8 mouse cellular contexts compared by ENCODE assay signal in the genomic region with DNA sequence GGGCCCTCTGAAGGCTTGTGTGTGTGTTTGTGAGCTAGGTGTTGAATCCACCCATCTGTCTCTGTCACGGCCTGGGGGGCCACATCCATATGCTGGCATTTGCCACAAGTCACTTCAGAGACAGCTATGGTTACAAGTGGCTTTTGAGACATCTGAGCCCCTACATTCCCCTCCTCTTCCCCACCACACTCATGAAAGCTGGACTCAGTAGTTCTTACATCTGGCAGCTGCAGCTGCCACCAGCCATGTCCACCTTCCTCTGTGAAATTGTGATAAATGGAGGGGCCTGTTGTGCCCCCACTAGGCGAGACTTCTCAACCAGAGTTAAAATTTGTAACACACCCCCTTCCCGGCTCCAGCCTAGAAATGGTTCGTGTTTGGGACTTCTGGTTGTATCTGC. TPM values are rescaled to one million over a fixed set of nuclear protein-coding genes. Genes with fewer than 3 reads are reported as not detected.
DNase-seq lines count a peak whose midpoint lies in the region; ATAC-seq lines count a peak whose summit lies in the region.

No protein-coding gene starts in this region.

- peak overlapping the region; percentile 13; the same call in 1 of the 2 replicates for H3K4me2 ChIP-seq in heart, embryonic 16.5 days (ENCODE audit: low read depth, low read length)
- H3K4me2 ChIP-seq in neural tube, embryonic 11.5 days (ENCODE audit: low read depth), result no peak overlapping the region; the same call in 1 of the 2 replicates

- DNase-seq in heart, adult 9 months (ENCODE audit: low spot score in 2 of 2), result no peak
- no peak for DNase-seq in forebrain, embryonic 10.5 days (ENCODE audit: extremely low spot score, low spot score)
- no peak for DNase-seq in limb, embryonic 10.5 days (ENCODE audit: low spot score)
- DNase-seq in neural tube, embryonic 11.5 days (ENCODE audit: low spot score), result no peak
- DNase-seq in layer of hippocampus, adult 18-20 months (ENCODE audit: low spot score in 2 of 2), result no peak
- DNase-seq in frontal cortex, adult 2 months (ENCODE audit: extremely low spot score in 1 of 2, low spot score in 1 of 2), result no peak

- no peak overlapping the region for H3K4me3 ChIP-seq in heart, embryonic 16.5 days (ENCODE audit: low read length)
- peak overlapping the region; percentile 0; the same call in 1 of the 2 replicates for H3K4me3 ChIP-seq in forebrain, embryonic 10.5 days
- peak overlapping the region; percentile 28 for H3K4me3 ChIP-seq in limb, embryonic 10.5 days
- no peak overlapping the region for H3K4me3 ChIP-seq in neural tube, embryonic 11.5 days (ENCODE audit: low read depth, low read length)

- WGBS in heart, embryonic 16.5 days, result 46% methylated on average over 4 of the region's 4 CpGs
- WGBS in forebrain, embryonic 10.5 days, result 32% methylated on average over 4 of the region's 4 CpGs
- 9% methylated on average over 4 of the region's 4 CpGs for WGBS in limb, embryonic 10.5 days
- WGBS in neural tube, embryonic 11.5 days, result 22% methylated on average over 4 of the region's 4 CpGs

- no peak for ATAC-seq in heart, embryonic 16.5 days (replicated peaks; ENCODE audit: extremely low read depth, insufficient read depth, low FRiP score)
- 0 out of 2 replicates have a peak, but pooled peaks have one; percentile 14 for ATAC-seq in neural tube, embryonic 11.5 days (ENCODE audit: insufficient read depth, low FRiP score, low TSS enrichment)
- ATAC-seq in granulocyte monocyte progenitor cell, adult 5-6 weeks (replicated peaks; ENCODE audit: poor library complexity, severe bottlenecking), result no peak

- no peaks in the 10 kb centered on the region for H3K9me3 ChIP-seq in heart, embryonic 16.5 days (replicated peaks; ENCODE audit: control insufficient read depth, low read length)
- H3K9me3 ChIP-seq in forebrain, embryonic 10.5 days, result no peaks in the 10 kb centered on the region
- H3K9me3 ChIP-seq in limb, embryonic 10.5 days (replicated peaks), result no peaks in the 10 kb centered on the region
- H3K9me3 ChIP-seq in neural tube, embryonic 11.5 days (ENCODE audit: control insufficient read depth, low read length), result no peaks in the 10 kb centered on the region

- H3K36me3 ChIP-seq in heart, embryonic 16.5 days (ENCODE audit: control insufficient read depth, insufficient read depth), result 0 out of 2 replicates have a peak, but pooled peaks cover 5% of the 10 kb centered on the region
- H3K36me3 ChIP-seq in forebrain, embryonic 10.5 days (replicated peaks), result peaks cover 52% of the 10 kb centered on the region
- peaks cover 31% of the 10 kb centered on the region for H3K36me3 ChIP-seq in limb, embryonic 10.5 days
- no peaks in the 10 kb centered on the region; the same call in 1 of the 2 replicates for H3K36me3 ChIP-seq in neural tube, embryonic 11.5 days (ENCODE audit: control insufficient read depth, insufficient read depth, low read length)

- peak overlapping the region; percentile 51 for H3K9ac ChIP-seq in heart, embryonic 16.5 days (ENCODE audit: low read length)
- peak overlapping the region; percentile 14; the same call in 1 of the 2 replicates for H3K9ac ChIP-seq in neural tube, embryonic 11.5 days (ENCODE audit: low read length)

- H3K4me1 ChIP-seq in heart, embryonic 16.5 days (ENCODE audit: control insufficient read depth, insufficient read depth, low read length), result peaks cover 37% of the 10 kb centered on the region
- peaks cover 81% of the 10 kb centered on the region for H3K4me1 ChIP-seq in forebrain, embryonic 10.5 days
- H3K4me1 ChIP-seq in limb, embryonic 10.5 days, result peaks cover 88% of the 10 kb centered on the region
- peaks cover 50% of the 10 kb centered on the region for H3K4me1 ChIP-seq in neural tube, embryonic 11.5 days (ENCODE audit: control insufficient read depth, insufficient read depth, low read length)

- peak overlapping the region; percentile 81 for H3K27ac ChIP-seq in heart, embryonic 16.5 days (ENCODE audit: low read length)
- peak overlapping the region; percentile 83 for H3K27ac ChIP-seq in forebrain, embryonic 10.5 days
- H3K27ac ChIP-seq in limb, embryonic 10.5 days, result peak overlapping the region; percentile 92
- peak overlapping the region; percentile 80 for H3K27ac ChIP-seq in neural tube, embryonic 11.5 days (ENCODE audit: low read depth, low read length)

- no peaks in the 10 kb centered on the region for H3K27me3 ChIP-seq in heart, embryonic 16.5 days (ENCODE audit: control insufficient read depth, insufficient read depth, low read length)
- H3K27me3 ChIP-seq in forebrain, embryonic 10.5 days (ENCODE audit: poor library complexity, severe bottlenecking), result no peaks in the 10 kb centered on the region
- no peaks in the 10 kb centered on the region for H3K27me3 ChIP-seq in limb, embryonic 10.5 days (ENCODE audit: low read depth, poor library complexity, severe bottlenecking)
- H3K27me3 ChIP-seq in neural tube, embryonic 11.5 days (ENCODE audit: control insufficient read depth, insufficient read depth, low read length), result no peaks in the 10 kb centered on the region

RNA-seq across cellular contexts. Expression of gene Mrpl23, which starts 5.8 kb away (rescaled TPM):
- 14.2 and 20.0 TPM in 2 replicates for polyA plus RNA-seq in heart, embryonic 16.5 days (2015; fragmentation: Nextera tagmentation; extraction: Ambion mirVana)
- 15.8 and 16.1 TPM in 2 replicates for polyA plus RNA-seq in forebrain, embryonic 10.5 days (2016; fragmentation: Nextera tagmentation; extraction: Ambion mirVana)
- polyA plus RNA-seq in limb, embryonic 10.5 days (2016; fragmentation: Nextera tagmentation; extraction: Ambion mirVana), result 25.9 and 33.7 TPM in 2 replicates
- 10.6 and 20.0 TPM in 2 replicates for polyA plus RNA-seq in neural tube, embryonic 11.5 days (2014; fragmentation: Nextera tagmentation; extraction: Ambion mirVana)
- 1 to 10 TPM; 6.8 to 8.4 TPM for total RNA-seq in layer of hippocampus, adult 18-20 months (2021)
- polyA plus RNA-seq in frontal cortex, adult 2 months (2012; rRNA removed), result 81.6 and 81.9 TPM in 2 replicates
- 20.4 and 53.9 TPM in 2 replicates for total RNA-seq in granulocyte monocyte progenitor cell, adult 5-6 weeks (2014; fragmentation: Nextera tagmentation)
- 0.31 and 39.0 TPM in 2 replicates for total RNA-seq in granulocyte monocyte progenitor cell, adult 5-6 weeks (2017)

RNA-seq across cellular contexts. Expression of gene Tnnt3, which starts 39.7 kb away (rescaled TPM):
- polyA plus RNA-seq in heart, embryonic 16.5 days (2015; fragmentation: Nextera tagmentation; extraction: Ambion mirVana), result 5.3 and 17.1 TPM in 2 replicates
- 0.33 and 1.1 TPM in 2 replicates for polyA plus RNA-seq in forebrain, embryonic 10.5 days (2016; fragmentation: Nextera tagmentation; extraction: Ambion mirVana)
- polyA plus RNA-seq in limb, embryonic 10.5 days (2016; fragmentation: Nextera tagmentation; extraction: Ambion mirVana), result 1.6 and 1.7 TPM in 2 replicates
- polyA plus RNA-seq in neural tube, embryonic 11.5 days (2014; fragmentation: Nextera tagmentation; extraction: Ambion mirVana), result 6.5 and 9.2 TPM in 2 replicates
- not detected for total RNA-seq in layer of hippocampus, adult 18-20 months (2021)
- 0.50 and 1.8 TPM in 2 replicates for polyA plus RNA-seq in frontal cortex, adult 2 months (2012; rRNA removed)
- total RNA-seq in granulocyte monocyte progenitor cell, adult 5-6 weeks (2014; fragmentation: Nextera tagmentation), result not detected in 2 replicates
- not detected in 2 replicates for total RNA-seq in granulocyte monocyte progenitor cell, adult 5-6 weeks (2017)

Comparison
In these comparisons a context has a peak if more than half of its experiments do, and no peak if none do; other contexts are left out.
1. H3K4me3 ChIP-seq: peak in forebrain, embryonic 10.5 days (single experiment) and limb, embryonic 10.5 days (single experiment); none in heart, embryonic 16.5 days (single experiment) and neural tube, embryonic 11.5 days (single experiment).
2. Peak in every context shown above with its lines, with median percentiles within 50 percentile points of each other: H3K27ac ChIP-seq.